21 mouse cellular contexts compared by ENCODE assay signal in genomic region chr12:95701580-95701979, GRCm38 (mm10). TPM values are rescaled to one million over a fixed set of nuclear protein-coding genes. Genes with fewer than 3 reads are reported as not detected.
DNase-seq lines count a peak whose midpoint lies in the region; ATAC-seq lines count a peak whose summit lies in the region.
"Had no signal": no experiment of that assay in that cellular context is flagged by ENCODE, and none has a peak within 500 bp of the region (broad histone marks: within the 10 kb centered on the region; RNA-seq: fewer than 3 reads in every experiment).

No protein-coding gene starts in this region.

- peak; percentile 8 for DNase-seq in kidney, postnatal 10 days
- DNase-seq in kidney, adult 8-10 months: no peak
- DNase-seq in MEL-GATA-1-ER (ENCODE audit: extremely low read depth, low read depth): peak; percentile 44
- no peak for DNase-seq in right cerebral cortex, postnatal 36 days (ENCODE audit: low spot score in 2 of 2)
- no peak for DNase-seq in thymus, postnatal 25 days
- DNase-seq: adrenal gland, postnatal 10 days; adrenal gland, postnatal 36 days; cerebellum, adult 18-20 months; cerebellum, adult 9-10 months; cerebellum, postnatal 14 days; forebrain, postnatal 0 days; gastrocnemius, postnatal 36 days; heart, adult 2 months; heart, postnatal 14 days; heart, postnatal 4 days had no signal

- peak; percentile 72 for ATAC-seq in megakaryocyte progenitor cell, adult 5-6 weeks (replicated peaks; ENCODE audit: poor library complexity)
- ATAC-seq: activated CD4-positive, CD25-positive, alpha-beta regulatory T cell, adult 4 months; forebrain, embryonic 14.5 days; forebrain, postnatal 0 days; hindbrain, postnatal 0 days; inflammation-experienced regulatory T-cells, adult 6 months had no signal

RNA-seq across cellular contexts. Expression of gene Flrt2, which starts 9.6 kb away (rescaled TPM):
- total RNA-seq in megakaryocyte progenitor cell, adult 5-6 weeks (2015): not detected in 2 replicates
- total RNA-seq in megakaryocyte progenitor cell, adult 5-6 weeks (2017): not detected in 2 replicates
- total RNA-seq: granulocyte monocyte progenitor cell, adult 5-6 weeks had no signal

Comparison
In these comparisons a context has a peak if more than half of its experiments do, and no peak if none do; other contexts are left out.
1. DNase-seq: peak in kidney, postnatal 10 days (single experiment) and MEL-GATA-1-ER (single experiment); none in kidney, adult 8-10 months (0 of 2), right cerebral cortex, postnatal 36 days (0 of 2) and thymus, postnatal 25 days (single experiment).